Mouse (Mus musculus) MEL (cell line): ENCODE results near the gene Psme3. TPM values are rescaled to one million over a fixed set of nuclear protein-coding genes. Genes with fewer than 3 reads are reported as not detected.

Source experiments
- DNase-seq: peaks from one replicate; pipeline ENCODE4 v3.0.0; 2011; ENCODE audit warnings: low read depth, low spot score
- H3K27ac ChIP-seq: 2 replicates; pipeline ENCODE4 v1.5.1; 2012; ENCODE audit warnings: low read depth, mild to moderate bottlenecking, control low read depth, low read length, moderate library complexity; ENCODE audit not compliant: control insufficient read depth
- H3K27me3 ChIP-seq, 2 experiments: fragments of 150-350 bp in 1 of 2; sonication (generic) in 1 of 2; 2 replicates each; pipeline ENCODE4 v1.6.1; 2012; ENCODE audit warnings: low read length in 2 of 2, mild to moderate bottlenecking in 2 of 2, improper control_type of control experiment in 1 of 2, moderate library complexity in 1 of 2; ENCODE audit not compliant: insufficient read depth in 2 of 2, control insufficient read depth in 1 of 2
- H3K36me3 ChIP-seq, 2 experiments: 2 replicates each; pipeline ENCODE4 v1.6.1; 2012 to 2014; ENCODE audit warnings: low read length in 2 of 2, improper control_type of control experiment in 1 of 2, inconsistent platforms in 1 of 2, mild to moderate bottlenecking in 1 of 2; ENCODE audit not compliant: insufficient read depth in 2 of 2, control insufficient read depth in 1 of 2
- H3K4me1 ChIP-seq, 2 experiments: fragments of 150-350 bp in 1 of 2; sonication (generic) in 1 of 2; 2 replicates each; pipeline ENCODE4 v1.6.1; 2012; ENCODE audit warnings: low read length in 2 of 2, improper control_type of control experiment in 1 of 2, mild to moderate bottlenecking in 1 of 2; ENCODE audit not compliant: insufficient read depth in 2 of 2, control insufficient read depth in 1 of 2
- H3K4me3 ChIP-seq, 2 experiments: fragments of 150-350 bp in 1 of 2; sonication (generic) in 1 of 2; 2 replicates each; pipeline ENCODE4 v1.5.1; 2012; ENCODE audit warnings: low read depth in 2 of 2, low read length in 2 of 2, mild to moderate bottlenecking in 2 of 2, moderate library complexity in 2 of 2, control low read depth in 1 of 2, improper control_type of control experiment in 1 of 2; ENCODE audit not compliant: control insufficient read depth in 1 of 2, insufficient read depth in 1 of 2
- H3K79me2 ChIP-seq: 2 replicates; pipeline ENCODE4 v1.6.1; 2012; ENCODE audit warnings: mild to moderate bottlenecking, low read length, moderate library complexity; ENCODE audit not compliant: control insufficient read depth, poor library complexity, insufficient read depth
- H3K9ac ChIP-seq: 2 replicates; pipeline ENCODE4 v1.6.1; 2012; ENCODE audit warnings: low read depth, mild to moderate bottlenecking, control low read depth, low read length, moderate library complexity; ENCODE audit not compliant: control insufficient read depth, poor library complexity, severe bottlenecking
- H3K9me3 ChIP-seq: fragments of 150-350 bp; sonication (generic); replicated peaks from 2 replicates; pipeline ENCODE4 v1.6.1; 2012; ENCODE audit warnings: mild to moderate bottlenecking, low read length, improper control_type of control experiment, moderate library complexity; ENCODE audit not compliant: insufficient read depth
- BHLHE40 ChIP-seq: IDR thresholded peaks from 2 replicates; pipeline ENCODE4 v1.6.1; 2012; ENCODE audit warnings: low read depth, mild to moderate bottlenecking, inconsistent platforms, low read length, improper control_type of control experiment, borderline replicate concordance
- CHD1 ChIP-seq: IDR thresholded peaks from 2 replicates; pipeline ENCODE4 v1.6.1; 2012; ENCODE audit warnings: low read depth, mild to moderate bottlenecking, inconsistent platforms, low read length, improper control_type of control experiment
- CHD2 ChIP-seq: IDR thresholded peaks from 2 replicates; pipeline ENCODE4 v1.6.1; 2011; ENCODE audit warnings: low read length, improper control_type of control experiment
- CTCF ChIP-seq, 3 experiments: IDR thresholded peaks in 2 of 3; conservative IDR thresholded peaks in 1 of 3; 2 replicates each; pipeline ENCODE4 v1.5.1; 2011 to 2012; ENCODE audit warnings: low read length in 3 of 3, low read depth in 2 of 3, mild to moderate bottlenecking in 2 of 3, improper control_type of control experiment in 1 of 3, inconsistent platforms in 1 of 3, mixed read lengths in 1 of 3, moderate library complexity in 1 of 3; ENCODE audit not compliant: control insufficient read depth in 1 of 3, insufficient read depth in 1 of 3, poor library complexity in 1 of 3, severe bottlenecking in 1 of 3
- EP300 ChIP-seq, 2 experiments: IDR thresholded peaks; 2 replicates each; pipeline ENCODE4 v1.6.1; 2011; ENCODE audit warnings: improper control_type of control experiment in 2 of 2, low read length in 2 of 2, low read depth in 1 of 2, mild to moderate bottlenecking in 1 of 2
- ETS1 ChIP-seq: IDR thresholded peaks from 2 replicates; pipeline ENCODE4 v1.6.1; 2012; ENCODE audit warnings: low read depth, mild to moderate bottlenecking, inconsistent platforms, low read length, improper control_type of control experiment, moderate library complexity
- KAT2A ChIP-seq: conservative IDR thresholded peaks from 2 replicates; pipeline ENCODE4 v1.6.1; 2012; ENCODE audit warnings: low read depth, low read length, improper control_type of control experiment, inconsistent platforms
- MAFK ChIP-seq: IDR thresholded peaks from 2 replicates; pipeline ENCODE4 v1.6.1; 2011; ENCODE audit warnings: low read depth, mild to moderate bottlenecking, low read length, improper control_type of control experiment, borderline replicate concordance
- MAX ChIP-seq: IDR thresholded peaks from 2 replicates; pipeline ENCODE4 v1.6.1; 2011; ENCODE audit warnings: low read length, improper control_type of control experiment
- MAZ ChIP-seq: IDR thresholded peaks from 2 replicates; pipeline ENCODE4 v1.6.1; 2012; ENCODE audit warnings: low read depth, mild to moderate bottlenecking, inconsistent platforms, low read length, improper control_type of control experiment
- MEF2A ChIP-seq: IDR thresholded peaks from 2 replicates; pipeline ENCODE4 v1.6.1; 2014; ENCODE audit warnings: low read depth, mild to moderate bottlenecking, inconsistent platforms, low read length, improper control_type of control experiment; ENCODE audit not compliant: poor library complexity, insufficient replicate concordance, severe bottlenecking; ENCODE audit errors: extremely low read depth
- MXI1 ChIP-seq: IDR thresholded peaks from 2 replicates; pipeline ENCODE4 v1.6.1; 2011; ENCODE audit warnings: mild to moderate bottlenecking, low read depth, low read length, improper control_type of control experiment
- MYB ChIP-seq: IDR thresholded peaks from 2 replicates; pipeline ENCODE4 v1.6.1; 2011; ENCODE audit warnings: mild to moderate bottlenecking, low read depth, low read length, improper control_type of control experiment
- MYC ChIP-seq: IDR thresholded peaks from 2 replicates; pipeline ENCODE4 v1.6.1; 2011; ENCODE audit warnings: low read depth, mild to moderate bottlenecking, low read length, improper control_type of control experiment, moderate library complexity
- POLR2A ChIP-seq, 2 experiments: IDR thresholded peaks; 2 replicates each; pipeline ENCODE4 v1.6.1; 2011 to 2012; ENCODE audit warnings: low read length in 2 of 2, mild to moderate bottlenecking in 2 of 2, control low read depth in 1 of 2, improper control_type of control experiment in 1 of 2, low read depth in 1 of 2, moderate library complexity in 1 of 2; ENCODE audit not compliant: control insufficient read depth in 1 of 2, insufficient read depth in 1 of 2, poor library complexity in 1 of 2
- POLR2AphosphoS2 ChIP-seq: IDR thresholded peaks from 2 replicates; pipeline ENCODE4 v1.6.1; 2011; ENCODE audit warnings: low read length, improper control_type of control experiment
- POLR2AphosphoS5 ChIP-seq: IDR thresholded peaks from 2 replicates; pipeline ENCODE4 v1.6.1; 2012; ENCODE audit warnings: low read depth, borderline replicate concordance, mild to moderate bottlenecking, inconsistent platforms, low read length, moderate library complexity, mixed read lengths
- RAD21 ChIP-seq: IDR thresholded peaks from 2 replicates; pipeline ENCODE4 v1.6.1; 2011; ENCODE audit warnings: mild to moderate bottlenecking, low read depth, low read length, improper control_type of control experiment
- RCOR1 ChIP-seq: IDR thresholded peaks from 2 replicates; pipeline ENCODE4 v1.6.1; 2012; ENCODE audit warnings: low read depth, mild to moderate bottlenecking, inconsistent platforms, low read length, improper control_type of control experiment
- TAL1 ChIP-seq: IDR thresholded peaks from 2 replicates; pipeline ENCODE4 v1.6.1; 2012; ENCODE audit warnings: mild to moderate bottlenecking, inconsistent platforms, low read length, moderate library complexity, mixed read lengths
- TBP ChIP-seq: IDR thresholded peaks from 2 replicates; pipeline ENCODE4 v1.8.0; 2011; ENCODE audit warnings: low read depth, low read length, improper control_type of control experiment
- TCF12 ChIP-seq: IDR thresholded peaks from 2 replicates; pipeline ENCODE4 v1.6.1; 2014; ENCODE audit warnings: low read depth, mild to moderate bottlenecking, inconsistent platforms, low read length, improper control_type of control experiment, moderate library complexity
- UBTF ChIP-seq: IDR thresholded peaks from 2 replicates; pipeline ENCODE4 v1.6.1; 2012; ENCODE audit warnings: low read depth, mild to moderate bottlenecking, inconsistent platforms, low read length, improper control_type of control experiment, moderate library complexity, borderline replicate concordance; ENCODE audit not compliant: insufficient read depth
- USF1 ChIP-seq: IDR thresholded peaks from 2 replicates; pipeline ENCODE4 v1.6.1; 2014; ENCODE audit warnings: low read depth, mild to moderate bottlenecking, inconsistent platforms, low read length, improper control_type of control experiment, moderate library complexity
- USF2 ChIP-seq, 2 experiments: IDR thresholded peaks; 2 replicates each; pipeline ENCODE4 v1.6.1; 2011 to 2012; ENCODE audit warnings: improper control_type of control experiment in 2 of 2, low read length in 2 of 2, borderline replicate concordance in 1 of 2, inconsistent platforms in 1 of 2, low read depth in 1 of 2, mild to moderate bottlenecking in 1 of 2; ENCODE audit not compliant: insufficient read depth in 1 of 2
- ZKSCAN1 ChIP-seq: IDR thresholded peaks from 2 replicates; pipeline ENCODE4 v1.6.1; 2012; ENCODE audit warnings: low read depth, mild to moderate bottlenecking, inconsistent platforms, low read length, improper control_type of control experiment, moderate library complexity
- ZMIZ1 ChIP-seq: IDR thresholded peaks from 2 replicates; pipeline ENCODE4 v1.6.1; 2012; ENCODE audit warnings: low read depth, mild to moderate bottlenecking, inconsistent platforms, low read length, improper control_type of control experiment, moderate library complexity
- polyA plus RNA-seq, 2 experiments: library from polyadenylated mRNA; stranded (reverse) in 1 of 2; unstranded in 1 of 2; fragments of >175 nt in 1 of 2; fragments of >200 nt in 1 of 2; gene quantifications; 2 replicates each; pipeline versions ENCODE4 v1.2.1 to v1.2.4; 2012; ENCODE audit warnings: low replicate concordance in 2 of 2, low read depth in 1 of 2; ENCODE audit not compliant: insufficient read length in 2 of 2, insufficient read depth in 1 of 2, missing spikeins in 1 of 2
- total RNA-seq: library from RNA; depleted of rRNA; stranded (reverse); fragments of 300-350 nt; gene quantifications from 2 replicates; pipeline ENCODE4 v1.2.3, GENCODE M21; 2012

Psme3 gene
- total and polyA plus RNA-seq, 3 experiments = 139 to 446 (median 369) TPM

- TF ChIP-seq TBP (no peak), MAZ (peak; percentile 78; the same call in 1 of the 2 replicates)
Measured at GRCm38 (mm10) chr11:101364531-101364931, 48.5 kb downstream of the Psme3 start (continued).

GRCm38 (mm10) chr11:101367326-101367935 lies 51.4 kb downstream of the Psme3 start, which contains the start of gene G6pc:
Gene G6pc (plus strand): TSS chr11:101367561.
- H3K36me3 ChIP-seq = peaks cover 0 to 5% of the 10 kb centered on the region in 2 experiments; a peak in 2 of 4 replicates
- H3K79me2 ChIP-seq = no peaks in the 10 kb centered on the region
- no peaks in the 10 kb centered on the region for H3K9me3 ChIP-seq
- H3K4me3 ChIP-seq = no peak within 1 kb of the TSS
- H3K27me3 ChIP-seq = peaks cover 2 to 7% of the 10 kb centered on the region in 2 experiments; a peak in 3 of 4 replicates
- no peak for DNase-seq
- no peak within 1 kb of the TSS for H3K9ac ChIP-seq
- H3K4me1 ChIP-seq = peaks cover 5 to 11% of the 10 kb centered on the region in 2 experiments
- no peak within 1 kb of the TSS for H3K27ac ChIP-seq
- TF ChIP-seq RAD21 (no peak), MEF2A (no peak), CHD1 (no peak), MAFK (no peak), POLR2AphosphoS5 (no peak), MYC (no peak), RCOR1 (no peak), MXI1 (no peak), TAL1 (no peak), POLR2AphosphoS2 (no peak), MAX (no peak), CHD2 (no peak)

GRCm38 (mm10) chr11:101370141-101370540 lies 54.1 kb downstream of the Psme3 start:
- Histone ChIP-seq H3K36me3 (no peaks in the 10 kb centered on the region), H3K79me2 (no peaks in the 10 kb centered on the region), H3K27ac (no peak overlapping the region), H3K4me3 (no peak overlapping the region), H3K9me3 (no peaks in the 10 kb centered on the region), H3K27me3 (peaks cover 4 to 17% of the 10 kb centered on the region in 2 experiments; a peak in 3 of 4 replicates), H3K9ac (no peak overlapping the region), H3K4me1 (no peaks in the 10 kb centered on the region)
- no peak for DNase-seq
- TF ChIP-seq ZKSCAN1 = no peak
- no peak for TF ChIP-seq EP300 (IDR thresholded peaks at IDR 0.05; ENCODE audit: low read depth in 1 of 2, low read length in 2 of 2)
- TF ChIP-seq CTCF (IDR thresholded peaks at IDR 0.05 in 2 of 3, conservative IDR thresholded peaks at IDR 0.05 in 1 of 3; ENCODE audit: control insufficient read depth in 1 of 3, insufficient read depth in 1 of 3, low read depth in 2 of 3, low read length in 3 of 3, poor library complexity in 1 of 3, severe bottlenecking in 1 of 3) = no peak
- no peak for TF ChIP-seq USF2 (IDR thresholded peaks at IDR 0.05; ENCODE audit: borderline replicate concordance in 1 of 2, insufficient read depth in 1 of 2, low read depth in 1 of 2, low read length in 2 of 2)
- no peak for TF ChIP-seq MYB
- TF ChIP-seq KAT2A = no peak
- no peak for TF ChIP-seq TBP
- no peak for TF ChIP-seq RAD21
- TF ChIP-seq BHLHE40 = no peak
- TF ChIP-seq TCF12 = no peak
- no peak for TF ChIP-seq USF1
- TF ChIP-seq POLR2AphosphoS2 = no peak
- no peak for TF ChIP-seq POLR2A (IDR thresholded peaks at IDR 0.05; ENCODE audit: control insufficient read depth in 1 of 2, insufficient read depth in 1 of 2, low read depth in 1 of 2, low read length in 2 of 2, poor library complexity in 1 of 2)
- TF ChIP-seq ETS1 = no peak
- TF ChIP-seq MAFK = no peak
- no peak for TF ChIP-seq ZMIZ1
- TF ChIP-seq POLR2AphosphoS5 = no peak
- TF ChIP-seq MEF2A = no peak
- TF ChIP-seq CHD2 = no peak
- no peak for TF ChIP-seq UBTF
